Mouse (Mus musculus) megakaryocyte, adult 5-6 weeks (primary cell): ENCODE data around the gene Sla2. TPM values are rescaled to one million over a fixed set of nuclear protein-coding genes. Genes with fewer than 3 reads are reported as not detected.
A peak's percentile ranks its signal among the peaks of the same experiment; 100 is the strongest.
"Not testable (repeated sequence)": the region's sequence is repeated elsewhere in the genome, so short reads cannot be mapped to it uniquely, and the experiment has no call there.

Experiments used
- ATAC-seq: 2 replicates; pipeline ENCODE4 v1.8.0; 2016; ENCODE audit warnings: mild to moderate bottlenecking, inconsistent platforms; ENCODE audit not compliant: poor library complexity, severe bottlenecking
- total RNA-seq, 2 experiments: library from RNA; stranded (forward) in 1 of 2; stranded (reverse) in 1 of 2; fragments of 153-499, 151-499 nt in 1 of 2; fragments of 221-1000, 200-1000 nt in 1 of 2; gene quantifications; 2 replicates each; pipeline versions ENCODE4 v1.2.3 to v1.2.4; 2015 to 2017

Sla2 gene
- total RNA-seq, 2 experiments from 2014 or later = 0.83 to 1.3 TPM

GRCm38 (mm10) chr2:156869554-156869953, 17.4 kb downstream of the Sla2 start:
- no peak for ATAC-seq

DNA sequence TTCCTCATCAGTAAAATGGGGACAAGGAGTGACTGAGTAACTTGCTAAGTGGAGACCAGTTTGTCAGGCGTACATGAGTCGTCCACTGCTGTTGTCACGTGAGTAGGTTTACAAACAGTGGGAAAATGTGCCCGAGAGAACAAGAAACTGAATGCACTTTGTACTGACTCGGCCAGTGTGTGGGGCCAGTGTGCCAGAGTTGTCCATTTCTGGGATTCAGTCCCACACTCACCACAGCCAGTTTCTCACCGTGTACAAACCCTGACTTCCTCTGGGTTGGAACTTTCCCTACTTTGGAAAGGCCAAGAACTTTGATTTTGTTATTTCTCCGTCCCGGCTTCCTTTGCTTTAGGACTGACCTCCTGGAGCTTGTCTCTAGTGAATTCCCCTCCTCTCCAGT, 18.0 kb downstream of the Sla2 start:
- no peak for ATAC-seq

DNA sequence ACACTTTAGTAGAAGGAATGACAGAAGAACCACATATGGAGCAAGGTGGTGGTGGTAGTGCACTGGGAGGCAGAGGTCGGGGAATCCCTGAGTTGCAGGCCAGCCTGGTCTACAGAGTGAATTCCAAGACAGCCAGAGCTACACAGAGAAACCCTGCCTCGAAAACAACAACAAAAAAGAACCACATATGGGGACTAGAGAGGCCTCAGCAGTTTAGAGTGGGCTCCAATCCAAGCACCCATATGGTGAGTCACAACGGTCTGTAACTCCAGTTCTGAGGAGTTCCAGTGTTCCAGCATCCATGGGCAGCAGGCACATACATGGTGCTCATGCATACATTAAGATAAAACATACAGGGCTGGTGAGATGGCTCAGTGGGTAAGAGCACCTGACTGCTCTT, 22.5 kb downstream of the Sla2 start:
- ATAC-seq = no peak

DNA sequence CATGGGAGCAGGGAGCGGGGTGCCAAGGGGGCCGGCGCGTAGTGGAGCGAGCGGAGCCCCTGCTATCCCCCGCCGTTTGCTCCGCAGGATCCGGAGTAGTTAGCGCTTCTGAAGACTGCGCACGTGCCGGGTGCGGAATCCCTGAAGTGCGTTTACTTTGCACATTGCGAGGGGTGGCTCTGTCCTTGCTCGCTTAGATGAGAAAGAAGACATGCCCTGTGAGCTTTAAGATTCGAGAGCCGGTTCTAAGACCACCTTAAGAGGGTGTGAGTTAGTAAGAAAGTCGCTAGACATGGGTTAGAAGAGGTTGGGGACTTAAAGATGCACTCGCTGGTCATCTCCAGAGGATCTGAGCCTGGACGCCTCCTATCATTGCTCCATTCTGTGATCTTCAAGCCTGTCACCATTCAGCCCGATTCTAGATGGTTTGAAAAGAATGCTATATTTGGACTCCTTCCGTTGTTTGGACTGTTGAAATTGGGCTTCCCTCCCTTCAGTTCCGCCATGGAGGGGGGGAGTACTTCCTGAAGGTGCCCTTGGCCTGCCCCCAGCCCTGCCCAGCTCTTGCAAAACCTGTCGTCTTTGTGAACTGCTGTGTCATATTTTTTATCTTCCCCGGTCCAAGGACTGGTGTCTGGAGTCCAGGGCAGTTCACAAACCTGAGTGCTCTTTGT, 23.4 kb downstream of the Sla2 start:
- ATAC-seq = peak; percentile 74

GRCm38 (mm10) chr2:156862772-156863486, 24.1 kb downstream of the Sla2 start, which contains the start of gene Rab5if:
Rab5if (plus strand) TSS chr2:156863128.
- peak; percentile 83 for ATAC-seq

DNA sequence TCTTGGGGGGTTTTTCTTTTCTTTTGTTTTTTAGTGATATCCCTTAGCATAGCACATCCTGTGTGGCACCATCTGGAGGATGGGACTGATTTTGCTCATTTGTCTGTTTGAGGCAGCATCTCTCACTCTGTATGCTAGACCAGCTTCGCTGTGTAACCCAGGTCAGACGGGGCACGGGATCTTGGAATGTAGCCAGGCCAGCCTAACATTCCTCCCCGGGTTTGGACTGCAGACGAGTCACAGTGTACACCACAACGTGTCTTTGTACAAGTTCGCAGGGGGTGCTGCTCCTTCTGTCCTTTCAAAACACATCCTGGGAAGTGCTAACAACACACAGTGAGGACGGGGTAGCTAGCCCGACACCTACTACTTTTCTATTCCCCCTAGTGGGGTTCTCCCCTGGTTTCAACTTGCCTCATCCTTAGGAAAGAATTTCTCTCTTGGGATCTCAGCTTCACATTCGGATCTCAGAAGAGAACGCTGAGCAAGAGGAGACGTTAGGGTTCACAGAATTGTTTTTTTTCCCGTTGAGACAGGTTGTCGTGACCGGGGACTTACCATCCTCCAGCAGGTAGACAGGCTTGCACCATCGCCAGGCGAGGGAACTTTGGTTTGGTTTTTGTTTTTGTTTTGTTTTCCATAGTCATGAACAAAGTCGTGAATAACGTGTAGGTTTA, 24.8 kb downstream of the Sla2 start:
- no peak for ATAC-seq

DNA sequence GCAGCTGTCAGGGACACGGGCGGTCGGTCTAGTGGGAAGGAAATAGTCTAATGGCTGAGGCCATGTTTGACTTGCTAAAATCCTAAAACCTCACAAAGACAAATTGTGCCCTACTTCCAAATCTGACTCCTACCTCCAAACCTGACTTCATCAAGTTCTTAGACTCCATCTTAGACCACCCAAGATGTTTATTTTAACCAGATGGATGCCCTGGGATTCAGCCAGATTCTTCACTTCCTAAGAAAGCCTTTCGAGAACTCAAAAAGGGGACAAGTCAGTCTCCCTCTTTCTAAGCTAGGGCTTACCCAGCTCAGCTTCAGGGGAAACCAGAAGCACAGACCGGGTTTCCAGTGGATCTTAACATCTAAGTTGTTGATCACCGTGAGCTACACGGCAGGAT, 28.3 kb downstream of the Sla2 start:
- no peak for ATAC-seq

GRCm38 (mm10) chr2:156857835-156858234, 29.2 kb downstream of the Sla2 start, which contains the start of gene 4930518I15Rik:
4930518I15Rik (minus strand) TSS chr2:156857946.
- no peak for ATAC-seq

DNA sequence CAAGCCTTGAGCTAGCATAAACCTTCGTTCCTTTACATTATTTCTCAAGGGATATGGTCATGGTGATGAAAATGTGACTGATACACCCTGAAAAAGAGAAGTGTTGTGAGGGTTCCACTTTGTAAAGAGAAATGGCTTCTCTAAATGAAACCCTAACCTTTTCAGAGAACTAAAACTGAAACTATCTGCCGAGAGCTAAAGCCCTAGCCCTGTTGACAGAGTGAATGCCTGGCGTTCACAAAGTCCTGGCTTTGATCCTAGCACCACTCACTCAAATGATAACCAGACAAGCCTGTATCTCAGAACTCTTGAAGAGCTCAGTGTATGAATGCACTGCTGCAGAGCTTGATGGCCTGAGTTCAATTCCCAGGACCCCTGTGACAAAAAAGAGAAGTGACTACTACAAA, 29.6 kb downstream of the Sla2 start:
- ATAC-seq = peak; percentile 81

DNA sequence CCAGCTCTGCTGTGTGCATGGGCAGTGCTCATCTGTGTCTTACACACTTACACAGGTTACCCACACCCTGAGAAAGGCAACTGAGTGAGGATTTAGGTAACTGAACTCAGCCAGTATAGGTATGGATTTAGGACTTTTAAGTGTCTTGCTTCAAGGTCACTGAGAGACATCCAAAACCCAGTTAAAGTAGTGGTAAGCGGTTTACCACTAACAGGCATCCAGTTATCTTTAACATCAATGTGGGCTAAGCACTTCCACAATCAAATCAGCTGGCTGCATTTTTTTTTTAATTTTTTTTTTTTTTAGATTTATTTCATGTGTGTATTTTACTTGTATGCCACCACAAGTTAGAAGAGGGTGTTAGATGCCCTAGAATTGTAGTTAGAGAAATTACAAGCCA, 30.7 kb downstream of the Sla2 start:
- no peak for ATAC-seq

- ATAC-seq = not testable (repeated sequence)
Observed at GRCm38 (mm10) chr2:156853999-156854771, 32.8 kb downstream of the Sla2 start.

- ATAC-seq = not testable (repeated sequence)
Observed at GRCm38 (mm10) chr2:156853584-156853983, 33.4 kb downstream of the Sla2 start.

GRCm38 (mm10) chr2:156850505-156850904, 36.5 kb downstream of the Sla2 start:
- peak; percentile 95 for ATAC-seq

GRCm38 (mm10) chr2:156848526-156849182, 38.3 kb downstream of the Sla2 start:
- no peak for ATAC-seq

GRCm38 (mm10) chr2:156847653-156848052, 39.3 kb downstream of the Sla2 start:
- ATAC-seq = no peak

DNA sequence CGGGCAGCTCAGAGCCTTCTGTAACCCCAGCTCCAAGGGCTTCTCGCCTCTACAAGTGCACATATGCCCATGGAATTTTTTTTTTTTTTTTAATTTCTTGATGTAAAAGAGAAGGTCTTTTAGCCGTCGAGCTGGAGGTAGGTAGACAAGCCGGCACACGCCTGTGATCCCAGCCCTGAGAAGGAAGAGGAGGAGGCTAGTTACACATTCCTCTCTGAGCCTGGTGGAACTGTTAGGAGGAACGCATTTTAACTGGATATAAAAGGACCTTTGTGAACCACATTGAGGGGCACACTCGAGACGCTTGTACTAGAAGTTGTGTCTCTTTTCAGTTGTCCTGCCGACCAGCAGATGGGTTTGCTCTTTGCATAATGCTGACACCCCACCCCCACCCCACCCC, 42.3 kb downstream of the Sla2 start:
- no peak for ATAC-seq

GRCm38 (mm10) chr2:156843331-156843730, 43.7 kb downstream of the Sla2 start:
- ATAC-seq = no peak

DNA sequence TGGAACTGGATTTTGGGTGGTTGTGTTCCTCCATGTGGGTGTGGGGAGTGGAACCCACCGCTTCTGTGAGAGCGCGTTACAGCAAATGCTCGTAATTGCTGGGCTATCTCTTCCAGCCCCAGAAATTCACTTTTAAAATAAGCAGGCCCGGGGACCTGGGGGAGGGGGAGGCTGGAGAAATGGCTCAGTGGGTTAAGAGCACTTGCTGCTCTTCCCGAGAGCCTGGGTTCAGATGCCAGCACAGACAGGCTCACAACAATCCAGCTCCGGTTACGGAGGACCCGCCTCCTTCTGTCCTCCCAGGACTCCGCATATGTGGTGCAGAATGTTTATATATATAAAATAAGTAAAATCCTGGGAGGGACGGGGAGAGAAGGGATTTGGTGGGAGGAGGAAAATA, 44.3 kb downstream of the Sla2 start:
- no peak for ATAC-seq

DNA sequence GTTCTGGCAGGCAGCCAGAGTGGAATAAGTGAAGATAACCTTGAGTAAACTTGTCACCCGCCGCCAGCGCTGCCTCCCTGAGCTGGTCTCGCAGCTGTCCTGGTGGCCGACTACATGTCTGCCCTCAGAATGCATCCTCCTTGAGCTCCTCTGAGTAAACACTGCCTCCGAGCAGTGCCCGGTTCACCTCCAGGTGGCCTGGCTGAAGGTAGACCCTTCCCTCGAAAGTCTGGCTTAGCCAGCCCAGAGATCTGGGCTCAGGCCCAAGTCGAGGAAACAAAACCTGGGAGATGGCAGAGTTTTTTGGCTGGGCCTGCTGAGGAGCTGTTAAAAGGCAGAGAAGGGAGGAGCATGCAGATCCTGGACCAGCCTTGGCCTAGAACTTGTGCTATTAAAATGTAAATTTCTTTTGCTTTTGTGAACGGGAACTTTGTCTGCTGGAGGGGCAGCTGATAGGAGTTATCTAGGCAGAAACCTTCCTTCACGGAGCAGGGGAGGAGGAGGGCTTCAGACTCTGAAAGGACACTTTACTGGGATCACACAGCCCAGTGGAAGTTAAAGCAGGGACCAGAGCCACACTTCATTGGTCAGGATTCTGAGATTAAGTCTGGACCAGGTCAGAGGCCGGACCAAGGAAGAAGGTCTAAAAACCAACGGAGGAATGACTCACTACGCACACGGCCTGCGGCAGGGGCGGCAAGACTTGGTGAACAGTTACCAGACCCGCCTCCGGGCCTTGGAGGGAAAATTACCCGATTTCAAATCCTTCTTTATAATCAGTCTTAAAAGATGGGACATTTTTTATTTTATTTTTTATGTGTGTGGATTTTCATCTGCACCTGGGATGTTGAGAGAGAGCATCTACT, 44.9 kb downstream of the Sla2 start:
- peak; percentile 26; the same call in 1 of the 2 replicates for ATAC-seq
